Mouse (Mus musculus) stomach, postnatal 0 days (tissue): ENCODE data around the gene Myo9a. TPM values are rescaled to one million over a fixed set of nuclear protein-coding genes. Genes with fewer than 3 reads are reported as not detected.
"Not testable (repeated sequence)": the region's sequence is repeated elsewhere in the genome, so short reads cannot be mapped to it uniquely, and the experiment has no call there.

Experiments
- ATAC-seq: fragments of 200-750 bp; cut with Nextera tagmentation; 2 replicates; pipeline ENCODE4 v1.8.0; 2017; ENCODE audit not compliant: low FRiP score, low TSS enrichment
- DNase-seq: peaks from one replicate; pipeline ENCODE4 v3.0.0-alpha.2; 2016; ENCODE audit warnings: low spot score
- H3K27ac ChIP-seq: fragments of 300-500 bp; sonication (generic); replicated peaks from 2 replicates; pipeline ENCODE4 v1.5.1; 2014; ENCODE audit warnings: mild to moderate bottlenecking, control low read depth
- H3K27me3 ChIP-seq: fragments of 300-500 bp; sonication (generic); 2 replicates; pipeline ENCODE4 v1.6.1; 2014; ENCODE audit warnings: low read length; ENCODE audit not compliant: control insufficient read depth, insufficient read depth
- H3K36me3 ChIP-seq: fragments of 300-500 bp; sonication (generic); 2 replicates; pipeline ENCODE4 v1.6.1; 2014; ENCODE audit warnings: low read length, mixed read lengths; ENCODE audit not compliant: control insufficient read depth, insufficient read depth
- H3K4me1 ChIP-seq: fragments of 300-500 bp; sonication (generic); replicated peaks from 2 replicates; pipeline ENCODE4 v1.6.1; 2014; ENCODE audit warnings: antibody characterized with exemption; ENCODE audit not compliant: control insufficient read depth, insufficient read depth
- H3K4me2 ChIP-seq: fragments of 300-500 bp; sonication (generic); replicated peaks from 2 replicates; pipeline ENCODE4 v1.6.1; 2014; ENCODE audit warnings: low read depth, mild to moderate bottlenecking, control low read depth, moderate library complexity
- H3K4me3 ChIP-seq: fragments of 300-500 bp; sonication (generic); 2 replicates; pipeline ENCODE4 v1.5.1; 2014; ENCODE audit warnings: low read depth, low read length, control low read depth
- H3K9ac ChIP-seq: fragments of 300-500 bp; sonication (generic); 2 replicates; pipeline ENCODE4 v1.6.1; 2014; ENCODE audit warnings: mild to moderate bottlenecking, low read length, control low read depth, mixed read lengths
- H3K9me3 ChIP-seq: fragments of 300-500 bp; sonication (generic); 2 replicates; pipeline ENCODE4 v1.6.1; 2016; ENCODE audit warnings: low read length; ENCODE audit not compliant: control insufficient read depth
- CTCF ChIP-seq: IDR thresholded peaks from 2 replicates; pipeline ENCODE4 v1.5.1; 2016; ENCODE audit warnings: antibody characterized with exemption, low read depth, mild to moderate bottlenecking, moderate library complexity
- EP300 ChIP-seq: optimal IDR thresholded peaks from 2 replicates; pipeline ENCODE3; 2016; ENCODE audit warnings: antibody characterized with exemption
- WGBS: fragments of 180-500 bp; shearing (Covaris S2); extraction: QIAGEN DNeasy Blood & Tissue Kit; methylation state at CpG from one replicate; pipeline ENCODE4 v1.1.7; 2014; 5-methylcytosine and 5-hydroxymethylcytosine counted together
- polyA plus RNA-seq: library from polyadenylated mRNA; unstranded; fragments of >200 nt; fragmentation: Nextera tagmentation; extraction: Ambion mirVana; gene quantifications from 2 replicates; pipeline ENCODE4 v1.2.1, GENCODE M21; 2015

The Myo9a gene
- polyA plus RNA-seq, 1 experiment from 2014 or later = 4.0 TPM

DNA sequence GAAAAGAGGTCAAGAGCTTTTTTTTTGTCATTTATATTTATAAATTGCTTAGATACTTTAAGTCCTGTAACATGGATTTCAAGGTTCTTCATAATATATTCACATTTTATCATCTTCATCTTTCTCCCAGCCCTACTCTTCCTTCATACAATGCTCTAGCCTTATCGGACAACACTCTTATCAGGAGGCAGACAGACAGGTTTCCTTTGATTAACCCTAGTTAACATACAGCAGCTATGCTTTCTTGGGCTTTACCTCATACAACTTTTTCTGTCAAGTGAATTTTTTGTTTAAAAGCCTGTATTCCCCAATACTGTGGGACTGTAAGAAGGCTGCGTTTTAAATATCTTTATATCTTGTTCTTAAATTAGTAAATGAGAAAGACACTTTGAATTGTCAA lies 2.3 kb upstream of the Myo9a start:
- Histone ChIP-seq H3K9me3 (no peaks in the 10 kb centered on the region), H3K27me3 (no peaks in the 10 kb centered on the region), H3K27ac (no peak overlapping the region), H3K4me2 (no peak overlapping the region), H3K4me1 (no peaks in the 10 kb centered on the region), H3K36me3 (no peaks in the 10 kb centered on the region), H3K9ac (no peak overlapping the region), H3K4me3 (no peak overlapping the region)
- DNase-seq = no peak
- TF ChIP-seq EP300 = no peak
- TF ChIP-seq CTCF = no peak
- ATAC-seq = no peak
- WGBS = 81% methylated on average over 2 of the region's 2 CpGs

DNA sequence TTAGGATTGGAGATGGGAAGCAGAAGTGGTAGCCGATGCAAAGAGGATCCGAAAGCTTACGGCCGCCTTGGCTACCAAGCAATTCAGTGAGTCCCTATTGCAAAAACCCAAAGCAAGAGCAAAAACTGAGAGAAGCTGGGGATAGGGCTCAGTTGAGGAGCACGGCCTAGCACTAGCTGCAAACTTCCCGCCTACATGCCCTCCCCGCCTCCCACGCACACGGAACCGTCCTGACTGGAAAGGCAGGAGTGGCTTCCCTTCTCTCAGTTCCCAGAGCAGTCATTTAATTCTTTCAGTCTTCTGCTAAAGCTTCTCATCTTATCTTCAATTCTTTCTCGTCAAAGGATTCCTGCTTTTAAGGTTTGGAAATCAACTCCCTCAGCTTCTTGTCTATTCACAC lies 1.7 kb upstream of the Myo9a start:
- ATAC-seq = no peak
- peak; percentile 35 for DNase-seq
- H3K4me1 ChIP-seq = no peaks in the 10 kb centered on the region
- TF ChIP-seq EP300 (no peak), CTCF (no peak)
- H3K36me3 ChIP-seq = no peaks in the 10 kb centered on the region
- H3K27me3 ChIP-seq = no peaks in the 10 kb centered on the region
- no peak overlapping the region for H3K27ac ChIP-seq
- no peak overlapping the region for H3K4me2 ChIP-seq
- H3K9ac ChIP-seq = no peak overlapping the region
- WGBS = 75% methylated on average over 11 of the region's 11 CpGs
- H3K4me3 ChIP-seq = no peak overlapping the region
- no peaks in the 10 kb centered on the region for H3K9me3 ChIP-seq

DNA sequence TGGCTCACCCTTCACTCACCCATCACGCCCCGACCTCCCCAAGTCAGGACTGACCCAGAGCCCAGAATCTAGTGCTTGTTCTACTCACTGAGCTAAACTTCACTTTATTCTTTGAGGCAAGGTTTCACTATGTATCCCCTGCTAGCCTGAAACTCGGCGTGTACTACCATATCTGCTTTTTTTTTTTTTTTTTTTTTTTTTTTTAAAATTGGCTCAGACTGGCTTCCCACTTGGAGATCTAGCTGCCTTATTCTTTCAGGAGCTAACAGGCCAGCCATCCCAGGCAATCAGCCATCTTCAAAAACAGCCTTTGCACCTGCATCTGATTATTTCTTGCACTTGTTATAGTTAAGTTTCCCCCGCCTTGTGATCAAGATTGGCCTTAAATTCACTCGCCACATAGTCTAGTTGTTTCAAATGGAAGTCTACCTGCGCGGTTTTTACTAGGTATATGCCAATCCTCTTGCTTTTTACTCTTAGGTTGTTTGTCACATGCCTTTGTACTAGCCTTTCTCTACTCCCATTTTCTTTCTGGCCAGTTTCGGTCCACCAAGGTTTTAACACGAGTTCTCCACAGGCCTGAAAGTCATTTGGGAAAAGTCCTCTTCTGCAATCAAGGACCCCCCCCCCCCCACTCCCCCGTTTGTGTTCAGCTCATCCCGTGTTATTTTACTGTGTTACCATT lies 973 bp upstream of the Myo9a start:
- peak overlapping the region; percentile 60 for H3K9ac ChIP-seq
- DNase-seq (no peak), ATAC-seq (no peak)
- peak overlapping the region; percentile 89 for H3K4me3 ChIP-seq
- 0 out of 2 replicates have a peak overlapping the region, but pooled peaks have one; percentile 13 for H3K27ac ChIP-seq
- WGBS = 28% methylated on average over 12 of the region's 12 CpGs
- H3K9me3 ChIP-seq = no peaks in the 10 kb centered on the region
- TF ChIP-seq EP300 (no peak), CTCF (no peak)
- no peaks in the 10 kb centered on the region for H3K4me1 ChIP-seq
- no peaks in the 10 kb centered on the region for H3K36me3 ChIP-seq
- no peaks in the 10 kb centered on the region for H3K27me3 ChIP-seq
- peak overlapping the region; percentile 66 for H3K4me2 ChIP-seq

DNA sequence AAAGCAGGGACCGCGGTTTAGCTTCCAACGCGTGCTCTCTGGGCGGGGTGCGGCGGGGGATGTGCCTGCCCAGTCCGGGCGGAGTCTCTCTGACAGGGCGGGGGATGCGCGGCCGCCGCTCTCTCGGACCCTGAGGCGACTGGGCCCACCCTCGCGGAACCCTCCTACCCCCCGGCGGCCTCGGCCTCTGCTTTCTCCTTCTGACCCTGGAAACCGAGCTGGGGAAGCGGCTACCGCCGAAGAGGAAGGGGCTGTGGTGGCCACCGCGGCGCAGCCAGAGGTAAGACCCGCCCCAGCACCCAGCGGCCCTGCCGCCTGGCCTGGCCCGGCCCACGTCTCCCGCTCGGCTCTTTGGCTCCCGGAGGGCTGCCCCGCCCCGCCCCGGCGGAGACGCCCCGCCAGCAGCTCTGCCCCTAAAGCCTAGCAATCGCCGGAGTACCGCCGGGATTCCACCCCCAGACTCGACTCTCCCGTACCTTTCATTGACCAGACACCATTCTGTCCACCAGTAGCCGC lies 428 bp downstream of the Myo9a start:
- DNase-seq = peak; percentile 92
- Histone ChIP-seq H3K4me1 (no peaks in the 10 kb centered on the region), H3K9me3 (no peaks in the 10 kb centered on the region), H3K4me3 (peak overlapping the region; percentile 89), H3K27me3 (no peaks in the 10 kb centered on the region), H3K27ac (peak overlapping the region; percentile 95), H3K9ac (peak overlapping the region; percentile 80), H3K4me2 (peak overlapping the region; percentile 56), H3K36me3 (no peaks in the 10 kb centered on the region)
- TF ChIP-seq EP300 (no peak), CTCF (no peak)
- ATAC-seq = peak; percentile 96
- 0% methylated on average over 25 of the region's 49 CpGs for WGBS

DNA sequence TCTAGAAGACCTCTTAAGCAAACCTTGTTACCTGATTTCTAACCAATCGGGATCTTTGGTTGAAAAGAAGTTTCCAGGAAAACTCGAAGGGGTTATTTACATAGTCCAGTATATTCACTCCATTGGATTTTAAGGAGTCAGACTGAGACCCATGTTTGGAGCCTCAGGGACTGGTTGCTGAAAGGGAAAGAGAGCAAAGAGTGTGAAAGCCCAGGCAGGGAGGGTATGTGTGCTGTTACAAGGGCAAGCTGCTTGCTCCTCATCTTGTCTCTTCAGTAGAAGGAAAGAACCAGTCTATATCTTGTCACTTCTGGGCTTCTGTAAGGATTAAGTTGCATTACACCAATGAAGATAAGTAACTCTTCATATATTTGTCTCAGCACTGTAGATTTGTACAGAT lies 1.3 kb downstream of the Myo9a start:
- H3K4me2 ChIP-seq = peak overlapping the region; percentile 56
- H3K9ac ChIP-seq = peak overlapping the region; percentile 80
- peak overlapping the region; percentile 89 for H3K4me3 ChIP-seq
- ATAC-seq = no peak
- 1% methylated on average over 2 of the region's 2 CpGs for WGBS
- H3K27ac ChIP-seq = no peak overlapping the region
- H3K4me1 ChIP-seq = no peaks in the 10 kb centered on the region
- no peak for TF ChIP-seq CTCF
- TF ChIP-seq EP300 = no peak
- no peaks in the 10 kb centered on the region for H3K9me3 ChIP-seq
- no peak for DNase-seq
- H3K27me3 ChIP-seq = no peaks in the 10 kb centered on the region
- H3K36me3 ChIP-seq = no peaks in the 10 kb centered on the region

DNA sequence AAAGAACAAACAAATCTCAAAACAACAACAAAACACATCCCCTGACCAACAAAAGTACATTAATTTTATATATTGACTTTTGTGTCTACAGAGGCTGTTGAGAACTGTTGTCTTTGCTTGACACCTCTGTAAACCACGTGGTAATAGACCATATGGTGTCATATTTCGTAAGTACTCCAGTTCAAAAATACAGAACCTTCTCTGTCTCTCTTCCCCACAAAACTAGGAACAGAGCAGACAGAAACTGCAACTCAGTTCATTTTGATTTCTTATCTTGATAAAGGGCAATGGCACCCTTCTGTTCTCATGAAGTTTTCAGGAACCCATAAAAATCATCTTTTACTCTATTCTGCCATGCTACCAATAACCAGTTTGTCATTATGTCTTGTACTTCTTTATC lies 4.5 kb downstream of the Myo9a start:
- H3K4me3 ChIP-seq = no peak overlapping the region
- no peak overlapping the region for H3K27ac ChIP-seq
- H3K9me3 ChIP-seq = no peaks in the 10 kb centered on the region
- no peaks in the 10 kb centered on the region for H3K36me3 ChIP-seq
- TF ChIP-seq CTCF (no peak), EP300 (no peak)
- WGBS = 54% methylated on average over 2 of the region's 2 CpGs
- ATAC-seq (no peak), DNase-seq (no peak)
- H3K4me2 ChIP-seq = no peak overlapping the region
- no peaks in the 10 kb centered on the region for H3K27me3 ChIP-seq
- H3K9ac ChIP-seq = no peak overlapping the region
- H3K4me1 ChIP-seq = no peaks in the 10 kb centered on the region

DNA sequence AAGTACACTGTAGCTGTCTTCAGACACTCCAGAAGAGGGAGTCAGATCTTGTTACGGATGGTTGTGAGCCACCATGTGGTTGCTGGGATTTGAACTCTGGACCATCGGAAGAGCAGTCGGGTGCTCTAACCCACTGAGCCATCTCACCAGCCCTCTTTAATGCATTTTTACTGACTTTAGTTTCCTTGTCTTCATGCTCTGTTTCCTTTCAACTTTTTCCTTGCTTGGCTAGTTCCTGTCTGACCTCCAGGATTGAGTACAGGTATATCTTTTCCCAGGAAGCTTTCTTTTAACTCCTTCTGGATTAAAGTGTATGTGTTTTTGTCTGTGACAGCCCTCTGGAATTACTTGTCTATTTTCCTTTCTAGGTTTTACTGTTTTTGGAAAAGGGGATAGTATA lies 6.3 kb downstream of the Myo9a start:
- not testable (repeated sequence) for H3K36me3 ChIP-seq, H3K27ac ChIP-seq, H3K4me3 ChIP-seq, H3K9ac ChIP-seq, H3K4me1 ChIP-seq, H3K9me3 ChIP-seq, H3K27me3 ChIP-seq, DNase-seq, H3K4me2 ChIP-seq, ATAC-seq
- 97% methylated on average over 2 of the region's 3 CpGs for WGBS
